Comparison of ENCODE assay signal across 8 mouse cellular contexts in genomic region chr2:155051622-155052351, GRCm38 (mm10). TPM values are rescaled to one million over a fixed set of nuclear protein-coding genes. Genes with fewer than 3 reads are reported as not detected.
DNase-seq lines count a peak whose midpoint lies in the region; ATAC-seq lines count a peak whose summit lies in the region.

No protein-coding gene starts in this region.

- H3K4me3 ChIP-seq in heart, embryonic 14.5 days (ENCODE audit: control insufficient read depth in 1 of 2, insufficient read depth in 1 of 2, low read depth in 1 of 2, low read length in 2 of 2): peak overlapping the region in 1 of 2 experiments; percentile 51; a peak in 3 of 4 replicates
- H3K4me3 ChIP-seq in intestine, embryonic 14.5 days (ENCODE audit: low read depth, low read length): peak overlapping the region; percentile 36
- H3K4me3 ChIP-seq in midbrain, embryonic 16.5 days (ENCODE audit: low read depth, low read length): peak overlapping the region; percentile 58

- peak overlapping the region; percentile 68 for H3K9ac ChIP-seq in heart, embryonic 14.5 days (ENCODE audit: low read length)
- H3K9ac ChIP-seq in intestine, embryonic 14.5 days (ENCODE audit: low read length): peak overlapping the region; percentile 39
- H3K9ac ChIP-seq in midbrain, embryonic 16.5 days (ENCODE audit: low read depth, low read length): peak overlapping the region; percentile 90; the same call in 1 of the 2 replicates

- peaks cover 9 to 11% of the 10 kb centered on the region in 2 experiments for H3K4me1 ChIP-seq in heart, embryonic 14.5 days (ENCODE audit: control insufficient read depth in 2 of 2, insufficient read depth in 2 of 2, low read length in 2 of 2)
- peaks cover 16% of the 10 kb centered on the region; the same call in 1 of the 2 replicates for H3K4me1 ChIP-seq in intestine, embryonic 14.5 days (replicated peaks; ENCODE audit: control insufficient read depth, insufficient read depth, low read length)
- peaks cover 11% of the 10 kb centered on the region for H3K4me1 ChIP-seq in midbrain, embryonic 16.5 days (ENCODE audit: control insufficient read depth, insufficient read depth, low read length)

- no peak for DNase-seq in heart, postnatal 14 days
- peak; percentile 54 for DNase-seq in R1 (ENCODE audit: low read depth, low spot score)
- peak; percentile 69 for DNase-seq in intestine, embryonic 14.5 days (ENCODE audit: low spot score)
- no peak for DNase-seq in layer of hippocampus, adult 8-10 months (ENCODE audit: low spot score in 2 of 2)
- no peak for DNase-seq in left cerebral cortex, postnatal 10 days (ENCODE audit: extremely low spot score in 1 of 2, low spot score in 2 of 2)
- DNase-seq in kidney, adult 9 months: no peak

- H3K36me3 ChIP-seq in heart, embryonic 14.5 days (ENCODE audit: control insufficient read depth, insufficient read depth, low read length): no peaks in the 10 kb centered on the region
- H3K36me3 ChIP-seq in intestine, embryonic 14.5 days (ENCODE audit: control insufficient read depth, insufficient read depth, low read length): no peaks in the 10 kb centered on the region
- no peaks in the 10 kb centered on the region for H3K36me3 ChIP-seq in midbrain, embryonic 16.5 days (ENCODE audit: control insufficient read depth, insufficient read depth, low read length)

- no peaks in the 10 kb centered on the region for H3K27me3 ChIP-seq in heart, embryonic 14.5 days (ENCODE audit: control insufficient read depth, insufficient read depth, low read length)
- no peaks in the 10 kb centered on the region for H3K27me3 ChIP-seq in intestine, embryonic 14.5 days (replicated peaks; ENCODE audit: control insufficient read depth, insufficient read depth, low read length)
- H3K27me3 ChIP-seq in midbrain, embryonic 16.5 days (ENCODE audit: control insufficient read depth, insufficient read depth, low read depth, low read length): no peaks in the 10 kb centered on the region

- H3K9me3 ChIP-seq in heart, embryonic 14.5 days (ENCODE audit: control insufficient read depth, low read length): no peaks in the 10 kb centered on the region
- H3K9me3 ChIP-seq in intestine, embryonic 14.5 days (ENCODE audit: control insufficient read depth, low read length): no peaks in the 10 kb centered on the region
- H3K9me3 ChIP-seq in midbrain, embryonic 16.5 days (replicated peaks; ENCODE audit: control insufficient read depth, low read length, poor library complexity, severe bottlenecking): no peaks in the 10 kb centered on the region

- peak overlapping the region in 1 of 2 experiments; percentile 46; a peak in 1 of 4 replicates for H3K27ac ChIP-seq in heart, embryonic 14.5 days (replicated peaks in 1 of 2; ENCODE audit: control insufficient read depth in 1 of 2, insufficient read depth in 1 of 2, low read depth in 2 of 2, low read length in 2 of 2)
- H3K27ac ChIP-seq in intestine, embryonic 14.5 days (ENCODE audit: low read depth): peak overlapping the region; percentile 81
- peak overlapping the region; percentile 94 for H3K27ac ChIP-seq in midbrain, embryonic 16.5 days (ENCODE audit: low read length)

- H3K4me2 ChIP-seq in heart, embryonic 14.5 days (ENCODE audit: low read length): peak overlapping the region; percentile 96
- H3K4me2 ChIP-seq in intestine, embryonic 14.5 days (ENCODE audit: low read length): peak overlapping the region; percentile 70
- peak overlapping the region; percentile 69 for H3K4me2 ChIP-seq in midbrain, embryonic 16.5 days (ENCODE audit: low read length)

- no peak for ATAC-seq in heart, embryonic 14.5 days (ENCODE audit: insufficient number of reproducible peaks, insufficient read depth, low FRiP score, low read depth)
- no peak for ATAC-seq in intestine, embryonic 14.5 days (replicated peaks; ENCODE audit: low FRiP score, low TSS enrichment, low read depth)
- ATAC-seq in midbrain, embryonic 16.5 days: no peak

- WGBS in heart, embryonic 14.5 days: 14% methylated on average over 9 of the region's 9 CpGs
- WGBS in intestine, embryonic 14.5 days: 17% methylated on average over 9 of the region's 9 CpGs
- 28% methylated on average over 9 of the region's 9 CpGs for WGBS in midbrain, embryonic 16.5 days

- intact Hi-C loops in heart, postnatal 14 days (cut with DNase I): no loop called here
- intact Hi-C loops in left cerebral cortex, postnatal 10 days (cut with DNase I): no loop called here

RNA-seq across cellular contexts. Expression of gene Ahcy, which starts 22.5 kb away (rescaled TPM):
- polyA plus RNA-seq in heart, embryonic 14.5 days (2014; fragmentation: Nextera tagmentation; extraction: Ambion mirVana): 46.0 and 46.7 TPM in 2 replicates
- 10 to 100 TPM in 1 of 2 experiments, 1 to 10 TPM in 1; 8.8 to 11.3 TPM for total RNA-seq in heart, postnatal 14 days (2021)
- 136 and 137 TPM in 2 replicates for polyA plus RNA-seq in intestine, embryonic 14.5 days (2014; fragmentation: Nextera tagmentation; extraction: Ambion mirVana)
- polyA plus RNA-seq in midbrain, embryonic 16.5 days (2015; fragmentation: Nextera tagmentation; extraction: Ambion mirVana): 32.3 and 32.6 TPM in 2 replicates
- total RNA-seq in layer of hippocampus, adult 8-10 months (2022): 10 to 100 TPM; 14.8 to 16.8 (median 16.3) TPM
- 10 to 100 TPM; 14.0 to 14.8 TPM for total RNA-seq in left cerebral cortex, postnatal 10 days (2021)

RNA-seq across cellular contexts. Expression of gene Gm14226, which starts 33.7 kb away (rescaled TPM):
- 0.61 and 0.69 TPM in 2 replicates for polyA plus RNA-seq in heart, embryonic 14.5 days (2014; fragmentation: Nextera tagmentation; extraction: Ambion mirVana)
- total RNA-seq in heart, postnatal 14 days (2021): under 1 TPM; 0.12 to 0.24 TPM
- 3.4 and 5.7 TPM in 2 replicates for polyA plus RNA-seq in intestine, embryonic 14.5 days (2014; fragmentation: Nextera tagmentation; extraction: Ambion mirVana)
- polyA plus RNA-seq in midbrain, embryonic 16.5 days (2015; fragmentation: Nextera tagmentation; extraction: Ambion mirVana): 0.09 and 0.16 TPM in 2 replicates
- total RNA-seq in layer of hippocampus, adult 8-10 months (2022): under 1 TPM; 0.14 to 0.37 (median 0.28) TPM
- under 1 TPM; 0.11 to 0.16 TPM for total RNA-seq in left cerebral cortex, postnatal 10 days (2021)

Comparison
In these comparisons a context has a peak if more than half of its experiments do, and no peak if none do; other contexts are left out.
1. H3K9ac ChIP-seq: peak in every context shown above with its lines; median percentile 90 in midbrain, embryonic 16.5 days; 68 in heart, embryonic 14.5 days; 39 in intestine, embryonic 14.5 days.
2. DNase-seq: peak in R1 (single experiment) and intestine, embryonic 14.5 days (single experiment); none in heart, postnatal 14 days (0 of 2), layer of hippocampus, adult 8-10 months (0 of 2), left cerebral cortex, postnatal 10 days (0 of 2) and kidney, adult 9 months (single experiment).
3. Peak in every context shown above with its lines, with median percentiles within 50 percentile points of each other: H3K4me2 ChIP-seq.